Mouse (Mus musculus) limb, embryonic 13.5 days (tissue): ENCODE data around the gene Dnah14. TPM values are rescaled to one million over a fixed set of nuclear protein-coding genes. Genes with fewer than 3 reads are reported as not detected.

Source experiments
- polyA plus RNA-seq: library from polyadenylated mRNA; unstranded; fragments of >200 nt; fragmentation: Nextera tagmentation; extraction: Ambion mirVana; gene quantifications from 2 replicates; pipeline ENCODE4 v1.2.1, GENCODE M21; 2015

Dnah14 gene
- polyA plus RNA-seq, 1 experiment from 2014 or later, result 1.5 TPM

Other genes starting within 250 kb of the Dnah14 start
- gene Cnih3, start 223.9 kb upstream of the Dnah14 start, polyA plus RNA-seq, result 0.71 and 0.87 TPM in 2 replicates
- 0.08 TPM in 1 of 2 replicates, not detected in the other for gene Ccdc121, start 65.1 kb upstream of the Dnah14 start, polyA plus RNA-seq